Mouse (Mus musculus) urinary bladder, adult 2 months (tissue): Measurements from ENCODE around the gene Stmn3. TPM values are rescaled to one million over a fixed set of nuclear protein-coding genes. Genes with fewer than 3 reads are reported as not detected.

ENCODE experiments used
- DNase-seq: peaks from one replicate; pipeline ENCODE4 v3.0.0; 2022; ENCODE audit warnings: low spot score
- polyA plus RNA-seq: library from polyadenylated mRNA; depleted of rRNA; stranded (reverse); fragments of >200 nt; gene quantifications from 2 replicates; pipeline ENCODE4 v1.2.3, GENCODE M21; 2012; rRNA removed

Gene Stmn3
- polyA plus RNA-seq, 1 experiment = 1.1 TPM

DNA sequence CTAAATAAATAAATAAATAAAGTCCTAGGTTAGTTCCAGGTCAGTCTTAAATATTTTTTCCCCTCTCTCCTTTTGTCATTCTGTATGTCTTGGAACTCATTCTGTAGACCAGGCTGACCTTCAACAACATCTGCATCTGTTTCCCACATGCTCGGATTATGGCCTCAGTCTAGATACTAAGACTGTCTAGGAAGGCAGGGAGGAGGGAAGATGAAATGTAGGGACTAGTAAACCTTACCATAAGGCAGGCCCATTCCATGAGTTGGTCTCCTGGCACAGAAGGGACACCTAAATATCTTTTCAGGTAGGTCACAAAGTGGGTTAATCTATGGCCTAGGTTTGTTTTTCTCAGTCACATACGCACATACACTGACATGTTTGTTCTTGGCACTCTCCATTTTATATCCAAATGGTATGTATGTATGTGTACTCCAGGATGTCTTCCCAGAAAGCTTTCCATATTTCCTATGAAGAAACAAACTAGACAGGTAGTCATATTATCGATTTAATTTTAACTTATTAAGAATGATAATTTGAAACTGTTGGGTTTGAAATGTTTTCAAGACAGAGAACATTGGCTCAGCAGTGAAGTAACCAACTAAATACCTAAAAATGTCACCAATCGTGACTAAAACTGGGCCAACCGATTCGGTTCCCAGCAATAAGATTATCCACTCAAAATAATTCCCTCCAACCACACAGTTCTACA lies 27.5 kb downstream of the Stmn3 start:
- no peak for DNase-seq

DNA sequence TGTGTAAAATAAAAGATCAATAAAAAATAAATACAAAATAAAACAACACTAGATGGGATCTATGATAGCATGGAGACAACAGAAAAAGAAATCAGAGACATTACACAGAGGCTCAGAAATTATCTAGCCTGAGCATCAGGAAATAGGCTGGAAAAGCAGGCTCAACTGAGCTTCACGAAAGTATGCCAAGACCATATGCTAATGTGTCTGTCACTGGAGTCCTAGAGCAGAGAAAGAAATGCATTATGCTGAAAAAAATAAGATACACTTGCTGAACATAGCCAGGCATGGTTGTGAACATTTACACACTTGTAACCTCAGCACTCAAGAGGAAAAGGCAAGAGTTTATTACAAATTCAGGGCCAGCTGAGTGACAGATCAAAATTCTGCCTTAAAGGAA lies 34.3 kb downstream of the Stmn3 start:
- no peak for DNase-seq

DNA sequence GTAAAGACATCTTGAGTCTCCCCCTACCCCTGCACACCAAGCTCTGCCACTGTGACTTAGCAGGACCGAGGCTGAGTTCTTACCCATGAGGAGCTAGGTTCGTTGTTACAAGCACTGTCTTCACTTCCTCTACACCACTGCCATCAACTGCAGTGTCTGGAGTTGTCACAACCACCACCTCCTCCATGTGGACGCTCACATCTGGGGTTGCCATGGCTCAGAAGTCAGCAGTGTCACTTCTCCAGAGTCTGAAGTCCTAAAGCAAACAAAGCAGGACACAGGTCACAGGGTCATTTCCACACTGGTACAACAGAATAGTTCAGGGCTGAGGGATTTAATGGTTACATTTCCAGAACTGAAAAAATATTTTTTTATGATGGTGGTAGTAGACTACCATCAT lies 36.4 kb downstream of the Stmn3 start:
- no peak for DNase-seq

DNA sequence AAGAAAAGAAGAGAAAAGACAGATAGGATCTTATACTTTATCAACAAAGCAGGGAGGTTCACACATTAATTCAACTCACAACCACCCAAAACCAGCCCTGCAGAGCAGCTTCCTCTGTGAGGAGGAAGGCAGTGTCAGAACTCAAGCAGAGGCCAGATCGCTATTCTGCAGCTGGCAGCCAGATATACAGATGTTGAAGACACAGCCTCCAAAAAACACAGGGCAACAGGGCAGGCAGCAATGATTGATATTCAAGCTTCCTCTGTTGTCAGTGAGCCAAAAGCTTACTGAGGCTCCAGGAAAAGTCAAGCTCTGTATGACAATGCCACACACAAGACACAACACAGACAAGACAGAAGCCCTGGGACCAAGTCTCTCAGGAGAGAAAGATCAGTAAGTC lies 37.5 kb downstream of the Stmn3 start:
- no peak for DNase-seq

DNA sequence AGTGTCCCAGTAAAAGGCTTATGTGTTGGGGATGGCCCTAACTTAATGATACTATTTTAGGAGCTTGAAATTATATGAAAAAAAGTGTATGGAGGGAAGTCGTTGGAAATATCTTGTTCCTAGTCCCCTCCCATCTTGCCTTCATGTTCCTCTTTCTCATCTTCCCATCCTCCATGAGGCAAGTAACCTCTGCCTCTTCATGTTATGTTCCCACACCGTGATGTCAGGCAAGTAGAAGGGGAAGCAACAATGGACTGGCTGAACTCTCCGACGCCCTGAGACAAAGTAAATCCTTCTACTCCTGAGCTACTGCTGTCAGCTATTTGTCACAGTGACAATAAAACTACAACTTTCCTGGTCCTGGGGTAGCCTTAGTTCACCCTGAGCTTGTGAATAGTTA lies 39.7 kb downstream of the Stmn3 start:
- DNase-seq = no peak

- no peak for DNase-seq
These were observed 40.5 kb downstream of the Stmn3 start for GRCm38 (mm10) chr2:181273829-181274228.

DNA sequence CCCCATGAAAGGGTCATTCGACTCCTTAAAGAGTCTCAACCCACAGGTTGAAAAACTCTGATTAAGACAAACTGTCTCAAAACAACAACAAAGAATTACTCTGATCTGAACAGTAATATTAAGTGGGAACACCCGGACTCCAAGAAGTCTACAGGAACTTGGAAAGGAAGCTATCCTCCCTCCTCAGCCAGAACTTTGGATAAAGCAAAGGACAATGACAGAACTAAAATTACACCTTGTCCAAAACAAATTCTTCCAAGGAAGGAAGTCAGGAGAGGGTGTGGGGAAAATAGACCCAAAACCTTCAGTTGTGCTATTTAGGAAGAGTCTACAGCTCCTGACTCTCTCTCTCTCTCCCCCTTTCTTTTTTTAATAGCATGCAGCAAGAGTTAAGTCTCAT lies 42.2 kb downstream of the Stmn3 start:
- DNase-seq = no peak

- DNase-seq = no peak
These were observed 47.5 kb downstream of the Stmn3 start for GRCm38 (mm10) chr2:181266839-181267238.

Other genes with a start within 250 kb of the Stmn3 start
- 0.07 and 0.12 TPM in 2 replicates for gene Kcnq2, start 179.2 kb downstream of the Stmn3 start, polyA plus RNA-seq
- gene Eef1a2, start 157.5 kb downstream of the Stmn3 start, polyA plus RNA-seq = 0.48 and 0.97 TPM in 2 replicates
- 116 and 147 TPM in 2 replicates for gene Ppdpf, start 127.3 kb downstream of the Stmn3 start, polyA plus RNA-seq
- gene Ptk6, start 111.7 kb downstream of the Stmn3 start, polyA plus RNA-seq = 0.04 and 0.07 TPM in 2 replicates
- gene Srms, start 101.3 kb downstream of the Stmn3 start, polyA plus RNA-seq = 0.49 and 0.51 TPM in 2 replicates
- gene Fndc11, start 94.5 kb downstream of the Stmn3 start, polyA plus RNA-seq = 0.23 and 0.27 TPM in 2 replicates
- 10.9 and 11.4 TPM in 2 replicates for gene Helz2, start 72.5 kb downstream of the Stmn3 start, polyA plus RNA-seq
- gene Gmeb2, start 26.5 kb downstream of the Stmn3 start, polyA plus RNA-seq = 18.1 and 21.0 TPM in 2 replicates
- 42.1 and 55.2 TPM in 2 replicates for gene Rtel1, start 5.2 kb upstream of the Stmn3 start, polyA plus RNA-seq
- gene Zgpat, start 50.4 kb upstream of the Stmn3 start, polyA plus RNA-seq = 36.7 and 41.9 TPM in 2 replicates
- gene Arfrp1, start 50.9 kb upstream of the Stmn3 start, polyA plus RNA-seq = 67.5 and 73.0 TPM in 2 replicates
- 26.6 and 36.3 TPM in 2 replicates for gene Lime1, start 65.6 kb upstream of the Stmn3 start, polyA plus RNA-seq
- 4.4 and 4.6 TPM in 2 replicates for gene Zbtb46, start 144.9 kb upstream of the Stmn3 start, polyA plus RNA-seq
- not detected in 2 replicates for gene Abhd16b, start 178.7 kb upstream of the Stmn3 start, polyA plus RNA-seq
- 118 and 128 TPM in 2 replicates for gene Tpd52l2, start 182.6 kb upstream of the Stmn3 start, polyA plus RNA-seq
- gene Dnajc5, start 206.0 kb upstream of the Stmn3 start, polyA plus RNA-seq = 51.2 and 52.7 TPM in 2 replicates